Mouse (Mus musculus) adrenal gland, postnatal 36 days (tissue): ENCODE results near the gene Veph1. TPM values are rescaled to one million over a fixed set of nuclear protein-coding genes. Genes with fewer than 3 reads are reported as not detected.

Source experiments
- DNase-seq, 2 experiments: peaks; one replicate each; pipeline ENCODE4 v3.0.0; 2021; ENCODE audit warnings: mixed read lengths in 1 of 2
- long read RNA-seq, 2 experiments: library from polyadenylated mRNA; stranded (forward); transcript quantifications; one replicate each; pipeline ENCODE4 v2.0.0; 2021; ENCODE audit warnings: borderline sequencing depth in 2 of 2
- total RNA-seq, 2 experiments: library from RNA; stranded (reverse); gene quantifications; 2 replicates each; pipeline ENCODE4 v1.2.3; 2021

The Veph1 gene
- total RNA-seq: not detected
- long read RNA-seq, experiment 1: 0 reads
- long read RNA-seq, experiment 2: 0 reads

- no peak for DNase-seq
Measured at GRCm38 (mm10) chr3:66296545-66296944, at the start of gene Veph1. Veph1 (minus strand) TSS chr3:66296837.

DNA sequence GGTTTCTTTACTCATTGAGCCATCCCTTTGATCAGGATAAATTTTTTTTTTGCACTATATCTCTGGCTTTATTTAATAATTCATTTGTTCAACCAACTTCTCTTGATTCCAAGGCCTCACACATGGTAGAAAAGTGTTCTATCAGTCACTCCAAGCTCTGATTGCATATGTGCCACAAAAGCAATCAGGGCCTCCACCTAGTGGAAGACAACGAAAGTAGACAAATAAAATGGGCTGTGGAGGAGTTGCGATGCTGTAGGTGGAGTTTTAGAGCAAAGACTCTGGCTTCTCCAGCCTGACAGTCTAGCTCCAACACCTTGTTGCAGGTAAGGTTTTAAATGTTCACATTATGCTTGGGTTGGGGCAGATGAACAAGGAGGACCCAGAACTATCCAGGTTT lies 44.1 kb upstream of the Veph1 start:
- no peak for DNase-seq

- DNase-seq: peak; percentile 2
Measured at GRCm38 (mm10) chr3:66332401-66332729, 35.7 kb upstream of the Veph1 start.

DNA sequence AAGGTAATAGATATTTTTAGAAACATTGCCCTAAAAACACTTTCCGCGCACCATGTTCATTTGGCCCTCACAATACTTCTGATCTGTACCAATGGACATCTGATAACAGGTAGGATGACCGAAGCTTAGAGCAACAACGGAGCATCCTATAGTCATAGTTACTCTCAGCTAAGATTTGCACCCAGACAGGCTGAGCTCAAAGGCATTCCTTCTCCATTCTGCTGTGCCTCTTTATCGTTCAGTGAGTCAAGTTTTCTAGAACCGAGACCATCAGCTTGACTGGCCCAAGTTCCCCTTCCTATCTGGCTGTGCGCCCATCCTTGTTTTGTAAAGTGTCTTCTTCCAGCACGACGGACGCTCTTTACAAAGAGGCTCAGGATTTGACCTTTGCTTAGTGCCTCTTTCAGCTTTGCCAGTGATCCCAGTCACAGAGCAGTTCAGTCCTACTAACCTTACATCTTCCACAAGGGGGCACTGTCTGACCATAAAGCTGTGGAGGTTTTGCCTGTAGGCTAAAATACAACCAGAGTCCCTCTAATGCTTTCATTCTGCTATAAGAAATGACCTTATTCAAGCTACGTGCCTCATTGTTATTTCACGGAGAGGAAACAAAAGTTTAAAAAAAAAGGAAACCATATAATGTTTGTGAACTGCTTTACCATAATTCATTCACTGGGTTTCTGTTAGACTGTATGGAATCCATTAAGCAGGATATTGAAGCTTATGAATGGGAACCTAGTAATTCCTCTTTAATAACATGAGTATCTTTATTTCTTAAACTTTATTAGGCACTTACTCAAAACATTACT lies 35.2 kb upstream of the Veph1 start:
- peak; percentile 60 to 75 for DNase-seq

GRCm38 (mm10) chr3:66330896-66331579 lies 34.4 kb upstream of the Veph1 start:
- DNase-seq: no peak

GRCm38 (mm10) chr3:66325962-66326834 lies 29.6 kb upstream of the Veph1 start:
- no peak for DNase-seq

DNA sequence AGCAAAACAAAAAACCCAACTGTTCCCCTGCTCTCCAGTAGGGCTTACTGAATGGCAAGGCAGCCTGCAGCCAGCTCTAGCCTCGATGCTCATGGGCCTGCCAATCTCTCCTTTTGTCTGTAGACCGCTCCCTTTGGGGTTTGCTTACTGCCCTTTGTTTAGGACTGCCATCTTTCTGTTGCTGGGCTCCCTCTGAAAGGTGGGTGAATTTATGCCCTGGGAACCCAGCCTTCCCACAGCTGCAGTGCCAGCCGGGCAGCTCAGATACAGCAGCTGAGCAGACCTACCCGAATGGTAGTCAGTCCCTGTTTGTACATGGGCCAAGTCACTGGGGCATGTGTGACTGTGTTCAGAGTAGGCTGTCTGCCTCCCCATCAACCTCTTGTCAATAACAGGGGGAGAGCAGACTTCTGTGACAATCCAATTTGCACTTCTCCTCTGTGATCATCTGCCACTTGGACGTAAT lies 28.9 kb upstream of the Veph1 start:
- no peak for DNase-seq

DNA sequence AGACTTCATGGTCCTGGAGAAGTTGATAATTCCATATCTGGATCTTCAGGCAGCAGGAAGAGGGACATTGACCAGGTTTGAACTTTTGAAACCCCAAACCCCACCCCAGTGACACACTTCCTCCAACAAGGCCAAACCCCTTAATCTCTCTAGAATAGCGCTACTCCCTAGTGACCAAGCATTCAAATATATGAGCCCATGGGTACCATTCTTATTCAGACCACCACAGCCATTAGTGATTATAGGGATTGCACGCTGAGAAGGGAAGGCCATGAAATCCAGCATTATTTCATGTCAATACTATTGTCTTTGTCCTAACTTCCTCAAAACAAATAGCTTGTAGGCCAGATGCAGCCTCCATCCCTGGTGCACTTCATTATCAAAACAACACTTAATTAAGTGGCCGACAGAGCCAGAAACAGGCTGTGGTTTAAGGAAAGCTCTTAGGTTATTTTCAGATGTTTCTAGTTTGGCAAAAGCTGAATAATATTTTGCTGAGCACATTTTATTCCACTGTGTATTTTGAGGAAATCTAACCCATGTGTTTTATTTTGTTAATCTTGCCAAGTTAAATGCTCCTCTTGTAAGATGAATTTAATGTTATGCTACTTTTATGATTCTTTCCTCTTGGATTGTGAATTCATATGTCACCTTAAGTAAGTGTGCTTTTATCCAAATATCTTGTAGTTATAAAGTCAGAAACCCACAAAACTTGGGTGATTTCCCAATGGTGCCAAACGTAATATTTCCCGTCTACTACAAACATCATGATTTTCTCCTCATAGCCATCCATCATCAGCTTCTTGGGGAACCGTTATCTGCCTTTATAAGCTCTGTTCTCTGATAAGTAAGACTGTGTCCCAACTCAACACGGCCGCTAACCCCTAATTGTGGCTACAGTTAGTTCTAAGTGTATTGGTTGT lies 18.4 kb upstream of the Veph1 start:
- no peak for DNase-seq

- no peak for DNase-seq
Measured at GRCm38 (mm10) chr3:66310586-66310985, 13.9 kb upstream of the Veph1 start.

DNA sequence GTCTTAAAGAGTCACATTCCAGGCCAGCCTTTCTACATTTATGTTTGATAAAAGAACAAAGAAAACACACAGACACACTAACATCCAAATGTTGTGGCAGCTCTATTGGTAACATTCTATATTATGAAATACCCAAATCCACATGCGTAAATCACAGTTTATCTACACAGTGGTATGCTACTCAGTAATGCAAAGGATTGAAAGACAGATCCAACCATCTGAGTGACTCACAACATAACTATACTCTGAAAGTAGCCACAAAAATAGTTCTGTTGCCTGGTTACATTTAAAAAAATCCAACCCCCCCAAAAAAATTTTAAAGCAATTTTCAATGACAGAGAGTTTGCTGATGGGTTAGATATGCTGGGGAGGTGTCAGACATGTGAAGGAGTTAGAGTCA lies 12.9 kb upstream of the Veph1 start:
- DNase-seq: no peak

DNA sequence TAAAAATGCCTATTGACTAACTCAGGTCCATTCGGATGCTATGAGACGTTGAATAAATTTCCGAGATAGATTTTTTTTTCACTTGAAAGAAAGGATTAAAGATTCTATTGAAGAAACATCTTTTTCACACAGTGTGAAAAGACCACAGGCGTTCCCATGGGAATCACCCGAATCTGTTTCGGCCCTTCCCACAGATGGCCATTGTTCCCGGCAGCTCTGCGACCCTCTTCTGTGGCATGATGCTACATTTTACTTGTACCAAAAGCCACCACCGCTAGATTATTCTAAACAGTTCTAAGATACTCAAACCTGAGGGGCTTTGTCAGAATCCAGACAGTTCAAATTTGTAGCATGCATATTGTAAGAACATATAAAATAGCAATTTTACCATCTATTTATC lies 1.4 kb downstream of the Veph1 start:
- no peak for DNase-seq

GRCm38 (mm10) chr3:66294729-66295128 lies 1.9 kb downstream of the Veph1 start:
- DNase-seq: no peak

- peak; percentile 5 to 20 for DNase-seq
Measured at GRCm38 (mm10) chr3:66292356-66292946, 4.2 kb downstream of the Veph1 start.

GRCm38 (mm10) chr3:66263270-66263669 lies 33.4 kb downstream of the Veph1 start:
- DNase-seq: no peak

GRCm38 (mm10) chr3:66262319-66262718 lies 34.3 kb downstream of the Veph1 start:
- DNase-seq: peak; percentile 54 to 61

GRCm38 (mm10) chr3:66254504-66255105 lies 42.0 kb downstream of the Veph1 start:
- no peak for DNase-seq

DNA sequence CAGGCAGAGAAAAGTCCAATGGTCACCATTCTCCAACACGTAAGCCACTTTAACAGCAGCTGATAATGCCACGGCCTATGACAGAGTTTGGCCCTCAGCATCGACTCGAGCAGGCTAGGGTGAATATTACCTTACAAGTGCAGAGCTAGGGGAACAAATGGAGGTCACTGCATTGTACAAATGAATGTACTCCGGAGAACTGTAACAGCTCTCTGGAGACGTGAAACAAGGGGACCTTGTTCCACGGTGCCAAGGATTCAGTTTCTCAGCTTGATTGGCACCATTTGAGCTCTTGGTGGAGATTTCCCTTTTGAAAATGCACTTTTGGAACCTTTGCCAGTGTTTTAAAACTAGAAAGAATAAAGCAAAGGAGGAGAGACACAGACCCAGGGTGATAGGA lies 44.8 kb downstream of the Veph1 start:
- DNase-seq: no peak

GRCm38 (mm10) chr3:66240476-66240875 lies 56.2 kb downstream of the Veph1 start:
- peak in 1 of 2 experiments; percentile 35 for DNase-seq

DNA sequence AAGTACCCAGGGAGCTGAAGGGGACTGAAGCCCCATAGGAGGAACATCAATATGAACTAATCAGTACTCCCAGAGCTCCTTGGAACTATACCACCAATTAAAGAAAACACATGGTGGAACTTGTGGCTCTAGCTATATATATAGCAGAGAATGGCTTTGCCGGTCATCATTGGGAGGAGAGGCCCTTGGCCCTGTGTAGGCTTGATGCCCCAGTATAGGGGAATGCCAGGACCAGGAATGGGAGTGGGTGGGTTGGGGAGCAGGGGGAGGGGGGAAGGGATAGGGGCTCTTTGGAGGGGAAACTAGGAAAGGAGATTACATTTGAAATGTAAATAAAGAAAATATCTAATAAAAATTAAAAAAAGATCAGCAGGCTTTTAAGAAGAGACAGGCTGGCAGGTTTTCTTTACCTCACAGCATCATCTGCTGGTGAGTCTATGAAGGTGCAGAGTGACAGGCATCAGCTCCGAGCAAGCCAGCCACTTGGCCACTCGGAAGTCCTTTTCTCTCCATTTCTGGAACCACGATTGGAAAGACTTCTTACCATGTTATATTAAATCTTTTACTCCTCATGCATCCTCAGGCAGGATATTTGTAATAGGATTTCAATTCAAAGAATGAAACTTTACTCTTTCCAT lies 60.3 kb downstream of the Veph1 start:
- DNase-seq: peak; percentile 3 to 26

DNA sequence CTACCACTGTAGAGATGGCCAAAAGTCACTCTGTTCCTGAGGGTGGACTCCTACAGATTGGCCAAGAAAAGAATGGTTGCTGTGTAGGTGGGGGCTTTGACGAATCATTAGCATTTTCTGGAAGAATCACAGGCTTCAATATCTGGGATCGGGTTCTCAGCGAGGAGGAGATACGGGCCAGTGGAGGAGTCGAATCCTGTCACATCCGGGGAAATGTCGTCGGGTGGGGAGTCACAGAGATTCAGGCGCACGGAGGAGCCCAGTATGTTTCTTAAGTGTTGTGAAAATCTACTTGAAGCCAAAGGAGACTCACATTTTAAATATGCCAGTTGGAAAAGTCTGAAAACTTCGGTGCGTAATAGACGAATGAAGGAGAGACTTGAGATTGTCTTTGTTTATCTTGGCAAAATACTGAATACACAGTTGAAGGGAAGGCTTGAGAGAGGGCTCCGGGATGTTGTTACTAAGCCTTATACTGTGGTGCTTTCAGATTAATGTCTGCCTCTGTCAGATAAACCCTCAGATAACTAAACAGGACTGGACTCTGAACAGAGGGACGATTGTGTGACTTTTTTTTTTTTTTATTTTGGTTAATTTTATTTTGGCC lies 71.6 kb downstream of the Veph1 start:
- DNase-seq: no peak
